Mouse (Mus musculus) embryonic facial prominence, embryonic 14.5 days (tissue): ENCODE results near the gene Rpain. TPM values are rescaled to one million over a fixed set of nuclear protein-coding genes. Genes with fewer than 3 reads are reported as not detected.
A peak's percentile ranks its signal among the peaks of the same experiment; 100 is the strongest.

Source experiments
- ATAC-seq: fragments of 200-750 bp; cut with Nextera tagmentation; 2 replicates; pipeline ENCODE4 v1.8.0; 2017; ENCODE audit warnings: low read depth, moderate number of reproducible peaks, moderate TSS enrichment
- DNase-seq: peaks from one replicate; pipeline ENCODE4 v3.0.0-alpha.2; 2015; ENCODE audit warnings: low spot score
- H3K27ac ChIP-seq: fragments of 300-500 bp; sonication (generic); replicated peaks from 2 replicates; pipeline ENCODE4 v1.5.1; 2014; ENCODE audit warnings: low read depth, mild to moderate bottlenecking, low read length, moderate library complexity
- H3K27me3 ChIP-seq: fragments of 300-500 bp; sonication (generic); replicated peaks from 2 replicates; pipeline ENCODE4 v1.6.1; 2014; ENCODE audit warnings: low read length; ENCODE audit not compliant: control insufficient read depth, insufficient read depth
- H3K36me3 ChIP-seq: fragments of 300-500 bp; sonication (generic); 2 replicates; pipeline ENCODE4 v1.6.1; 2014; ENCODE audit warnings: low read length, mixed read lengths; ENCODE audit not compliant: control insufficient read depth, insufficient read depth
- H3K4me1 ChIP-seq: fragments of 300-500 bp; sonication (generic); 2 replicates; pipeline ENCODE4 v1.6.1; 2014; ENCODE audit warnings: antibody characterized with exemption, low read length; ENCODE audit not compliant: control insufficient read depth, insufficient read depth
- H3K4me2 ChIP-seq: fragments of 300-500 bp; sonication (generic); 2 replicates; pipeline ENCODE4 v1.6.1; 2014; ENCODE audit warnings: low read depth, mild to moderate bottlenecking, low read length, moderate library complexity, mixed read lengths
- H3K4me3 ChIP-seq: fragments of 300-500 bp; sonication (generic); 2 replicates; pipeline ENCODE4 v1.5.1; 2014; ENCODE audit warnings: low read depth, mild to moderate bottlenecking, low read length
- H3K9ac ChIP-seq: fragments of 300-500 bp; sonication (generic); 2 replicates; pipeline ENCODE4 v1.6.1; 2014; ENCODE audit warnings: low read depth, mild to moderate bottlenecking, low read length, moderate library complexity, mixed read lengths
- H3K9me3 ChIP-seq: fragments of 300-500 bp; sonication (generic); 2 replicates; pipeline ENCODE4 v1.6.1; 2016; ENCODE audit warnings: low read length; ENCODE audit not compliant: control insufficient read depth
- WGBS: fragments of 180-500 bp; shearing (Covaris S2); extraction: QIAGEN DNeasy Blood & Tissue Kit; methylation state at CpG from one replicate; pipeline ENCODE4 v1.1.7; 2014; 5-methylcytosine and 5-hydroxymethylcytosine counted together
- polyA plus RNA-seq: library from polyadenylated mRNA; unstranded; fragments of >200 nt; fragmentation: Nextera tagmentation; extraction: Ambion mirVana; gene quantifications from 2 replicates; pipeline ENCODE4 v1.2.1, GENCODE M21; 2014

Rpain gene
- polyA plus RNA-seq, 1 experiment from 2014 or later, result 67.3 TPM

DNA sequence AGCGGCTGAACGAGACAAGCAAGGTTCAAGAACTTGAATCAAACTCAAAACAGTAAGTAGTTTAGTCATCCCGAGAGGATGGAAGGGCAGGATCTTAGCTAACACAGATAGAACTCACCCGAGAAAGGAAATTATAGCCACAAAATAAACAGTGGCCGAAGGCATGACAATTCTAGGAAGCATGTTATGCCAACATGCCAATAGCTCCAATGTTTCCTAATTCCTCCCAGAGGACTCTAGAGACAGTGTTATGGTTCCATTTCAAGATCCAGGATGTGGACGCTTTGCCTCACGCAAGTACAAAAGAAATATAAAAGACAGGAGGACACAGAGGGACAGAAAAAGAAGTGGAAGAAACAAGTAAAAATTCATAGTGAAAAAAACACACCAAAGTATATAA lies 37.8 kb downstream of the Rpain start:
- 87% methylated on average over 7 of the region's 7 CpGs for WGBS
- H3K36me3 ChIP-seq, result peaks cover 43% of the 10 kb centered on the region
- H3K9me3 ChIP-seq, result no peaks in the 10 kb centered on the region
- no peak overlapping the region for H3K9ac ChIP-seq
- ATAC-seq (no peak), DNase-seq (no peak)
- H3K27ac ChIP-seq, result no peak overlapping the region
- H3K4me2 ChIP-seq, result no peak overlapping the region
- H3K27me3 ChIP-seq, result no peaks in the 10 kb centered on the region
- H3K4me1 ChIP-seq, result peaks cover 10% of the 10 kb centered on the region
- no peak overlapping the region for H3K4me3 ChIP-seq

- H3K4me1 ChIP-seq, result peaks cover 5% of the 10 kb centered on the region
- no peak overlapping the region for H3K4me2 ChIP-seq
- ATAC-seq, result no peak
- no peaks in the 10 kb centered on the region for H3K27me3 ChIP-seq
- H3K9ac ChIP-seq, result no peak overlapping the region
- 93% methylated on average over 3 of the region's 3 CpGs for WGBS
- no peak overlapping the region for H3K4me3 ChIP-seq
- H3K27ac ChIP-seq, result no peak overlapping the region
- H3K36me3 ChIP-seq, result peaks cover 46% of the 10 kb centered on the region
- no peaks in the 10 kb centered on the region for H3K9me3 ChIP-seq
- no peak for DNase-seq
Observed at GRCm38 (mm10) chr11:71008321-71008720, 38.3 kb downstream of the Rpain start.

GRCm38 (mm10) chr11:71012743-71013142 lies 42.7 kb downstream of the Rpain start:
- 96% methylated on average over 7 of the region's 7 CpGs for WGBS
- no peak overlapping the region for H3K9ac ChIP-seq
- H3K27ac ChIP-seq, result no peak overlapping the region
- no peak overlapping the region for H3K4me3 ChIP-seq
- no peak overlapping the region for H3K4me2 ChIP-seq
- H3K4me1 ChIP-seq, result 0 out of 2 replicates have a peak, but pooled peaks cover 3% of the 10 kb centered on the region
- H3K27me3 ChIP-seq, result no peaks in the 10 kb centered on the region
- DNase-seq, result no peak
- no peaks in the 10 kb centered on the region for H3K9me3 ChIP-seq
- ATAC-seq, result no peak
- peaks cover 57% of the 10 kb centered on the region for H3K36me3 ChIP-seq

- H3K4me1 ChIP-seq, result peaks cover 19% of the 10 kb centered on the region; the same call in 1 of the 2 replicates
- no peak overlapping the region for H3K27ac ChIP-seq
- H3K9ac ChIP-seq, result no peak overlapping the region
- DNase-seq, result no peak
- no peaks in the 10 kb centered on the region for H3K27me3 ChIP-seq
- 89% methylated on average over 1 of the region's 1 CpGs for WGBS
- no peak for ATAC-seq
- no peak overlapping the region for H3K4me3 ChIP-seq
- no peak overlapping the region for H3K4me2 ChIP-seq
- H3K9me3 ChIP-seq, result no peaks in the 10 kb centered on the region
- H3K36me3 ChIP-seq, result peaks cover 33% of the 10 kb centered on the region
Observed at GRCm38 (mm10) chr11:71017051-71017450, 47.0 kb downstream of the Rpain start.

DNA sequence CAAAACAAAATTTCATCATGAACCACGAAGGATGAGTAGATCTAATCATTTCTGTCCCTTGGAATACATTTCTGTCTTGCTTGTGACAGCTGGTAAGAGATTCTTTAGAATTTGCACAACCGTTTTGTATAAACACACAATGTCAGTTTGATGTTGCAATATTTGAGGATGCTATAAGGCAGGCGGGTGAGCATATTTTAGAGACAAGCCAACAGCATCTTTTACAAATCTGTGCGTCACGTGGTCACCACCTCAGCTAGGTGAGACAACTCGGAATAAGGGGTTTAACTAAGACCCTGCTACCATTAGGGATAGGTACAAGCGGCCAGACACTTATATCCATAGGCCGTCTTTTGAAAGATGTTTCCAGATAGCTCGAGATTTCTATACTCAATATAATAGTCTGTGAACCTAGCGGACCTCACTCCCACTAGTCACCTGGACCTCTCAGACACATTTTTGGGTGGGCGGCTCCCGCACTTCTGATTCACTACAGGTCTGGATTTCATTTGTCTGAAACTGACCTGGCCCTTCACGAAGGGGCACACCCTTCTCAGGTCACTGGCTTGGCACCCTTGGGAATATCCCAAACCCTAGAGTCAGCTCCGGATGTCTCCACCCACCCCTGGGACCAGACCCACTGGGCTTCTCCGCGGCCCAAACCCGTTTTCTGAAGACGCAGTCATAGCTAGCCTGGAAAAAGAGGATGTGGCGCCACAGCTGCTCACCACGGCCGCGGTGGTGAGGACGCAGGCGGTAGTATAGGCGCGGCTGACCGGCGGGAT lies 48.6 kb downstream of the Rpain start:
- H3K4me1 ChIP-seq, result peaks cover 19% of the 10 kb centered on the region; the same call in 1 of the 2 replicates
- peak overlapping the region; percentile 81 for H3K27ac ChIP-seq
- 5% methylated on average over 28 of the region's 28 CpGs for WGBS
- peaks cover 29% of the 10 kb centered on the region for H3K36me3 ChIP-seq
- H3K4me2 ChIP-seq, result peak overlapping the region; percentile 89
- H3K4me3 ChIP-seq, result peak overlapping the region; percentile 89
- peak overlapping the region; percentile 89 for H3K9ac ChIP-seq
- no peak for DNase-seq
- no peaks in the 10 kb centered on the region for H3K9me3 ChIP-seq
- H3K27me3 ChIP-seq, result no peaks in the 10 kb centered on the region
- ATAC-seq, result peak; percentile 0; the same call in 1 of the 2 replicates

DNA sequence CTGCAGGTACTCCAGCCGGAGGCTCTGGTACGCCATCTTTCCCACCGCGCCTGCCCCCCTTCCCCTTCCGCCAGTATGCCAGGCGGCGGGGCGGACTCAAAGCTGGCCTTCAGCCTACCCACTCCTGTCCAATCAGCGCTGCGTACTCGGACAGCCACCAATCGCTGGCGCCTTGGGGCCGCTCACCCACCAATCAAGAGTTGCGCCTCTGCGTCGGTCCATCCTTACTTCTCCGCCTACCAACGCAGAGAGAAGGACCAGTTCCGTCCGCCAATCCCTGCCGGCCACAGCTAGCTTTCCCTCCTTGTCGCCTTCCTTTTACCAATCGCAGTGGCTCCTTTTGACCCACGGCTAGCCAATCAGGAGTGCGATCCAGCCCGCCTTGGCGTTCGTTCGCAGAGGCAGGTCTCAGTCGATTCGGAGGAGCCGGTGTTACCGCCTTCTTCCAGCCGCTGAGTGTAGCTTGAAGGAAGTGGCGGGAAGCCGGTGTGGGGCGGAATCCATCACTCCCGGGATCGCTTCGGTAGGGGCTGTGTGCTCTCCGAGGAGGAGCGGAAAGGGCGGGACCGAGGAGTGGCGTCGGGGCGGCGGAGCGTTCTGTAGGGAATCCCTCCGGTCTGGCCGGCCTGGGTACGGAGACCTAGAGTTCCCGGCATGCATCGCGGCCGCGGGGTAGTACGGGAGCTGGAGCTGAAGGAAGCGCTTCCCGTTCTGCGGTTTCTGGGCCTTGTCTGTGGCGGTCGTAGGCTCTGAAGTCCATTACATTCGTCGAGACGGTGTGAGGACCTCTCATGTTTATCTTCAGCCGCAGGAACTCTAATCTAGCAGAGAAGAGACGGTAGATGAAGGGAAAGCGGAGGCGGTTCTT lies 49.4 kb downstream of the Rpain start, which contains the start of the genes Mis12 and Derl2:
TSS of gene Mis12 (plus strand) at position 411 of the 868 bp plus-strand sequence.
TSS of gene Derl2 (minus strand) at position 641 of the 868 bp plus-strand sequence.
- H3K9me3 ChIP-seq, result no peaks in the 10 kb centered on the region
- H3K4me3 ChIP-seq, result peak within 1 kb of the TSS; percentile 89
- peak within 1 kb of the TSS; percentile 92 for H3K27ac ChIP-seq
- DNase-seq (peak; percentile 100), ATAC-seq (peak; percentile 99)
- H3K4me1 ChIP-seq, result peaks cover 19% of the 10 kb centered on the region; the same call in 1 of the 2 replicates
- H3K9ac ChIP-seq, result peak within 1 kb of the TSS; percentile 89
- peaks cover 25% of the 10 kb centered on the region for H3K36me3 ChIP-seq
- WGBS, result under 1% methylated on average over 56 of the region's 71 CpGs
- no peaks in the 10 kb centered on the region for H3K27me3 ChIP-seq
- H3K4me2 ChIP-seq, result peak within 1 kb of the TSS; percentile 89

Other genes with a start within 250 kb of the Rpain start
- 7.0 and 7.3 TPM in 2 replicates for gene Zfp3, start 206.0 kb upstream of the Rpain start, polyA plus RNA-seq
- gene Scimp, start 157.6 kb upstream of the Rpain start, polyA plus RNA-seq, result 0.50 and 0.83 TPM in 2 replicates
- gene Rabep1, start 125.4 kb upstream of the Rpain start, polyA plus RNA-seq, result 29.4 and 31.8 TPM in 2 replicates
- gene Nup88, start 240 bp upstream of the Rpain start, polyA plus RNA-seq, result 118 TPM in 2 replicates
- gene C1qbp, start 12.8 kb downstream of the Rpain start, polyA plus RNA-seq, result 223 and 224 TPM in 2 replicates
- gene Dhx33, start 34.2 kb downstream of the Rpain start, polyA plus RNA-seq, result 20.3 and 21.3 TPM in 2 replicates
- gene Mis12, start 49.4 kb downstream of the Rpain start, polyA plus RNA-seq, result 29.2 and 30.0 TPM in 2 replicates
- 41.4 and 46.3 TPM in 2 replicates for gene Derl2, start 49.6 kb downstream of the Rpain start, polyA plus RNA-seq
- gene 6330403K07Rik, start 63.3 kb downstream of the Rpain start, polyA plus RNA-seq, result 50.1 and 65.9 TPM in 2 replicates
- 0.26 TPM in 1 of 2 replicates, not detected in the other for gene Nlrp1a, start 174.5 kb downstream of the Rpain start, polyA plus RNA-seq